Mouse (Mus musculus) ES-E14 (cell line): ENCODE measurements around the gene Tgfbr3.

Source experiments
- CHD2 ChIP-seq: IDR thresholded peaks from 2 replicates; pipeline ENCODE4 v1.6.1; 2014; ENCODE audit warnings: mild to moderate bottlenecking, low read depth, low read length, inconsistent platforms
- MAFK ChIP-seq: IDR thresholded peaks from 2 replicates; pipeline ENCODE4 v1.6.1; 2014; ENCODE audit warnings: mild to moderate bottlenecking, low read depth, low read length, inconsistent platforms; ENCODE audit not compliant: insufficient read depth

DNA sequence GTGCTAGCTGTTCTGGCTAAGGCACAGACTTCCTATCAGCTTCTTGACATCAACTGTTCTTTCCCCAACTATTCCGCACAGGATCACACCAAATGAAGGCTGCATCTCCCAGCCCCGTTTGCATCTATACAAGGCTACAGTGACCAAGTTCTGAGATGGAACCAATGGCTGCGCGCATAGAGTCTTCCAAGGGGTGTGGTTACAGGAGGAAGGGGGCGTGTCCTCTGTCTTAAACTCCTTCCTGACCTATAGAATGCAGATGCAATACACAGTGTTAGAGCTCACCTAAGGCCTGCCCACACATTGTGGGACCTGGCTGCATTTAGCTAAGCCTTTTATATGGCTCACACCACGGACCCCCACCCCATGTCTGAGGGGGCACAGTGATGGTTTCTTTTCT lies 69.5 kb downstream of the Tgfbr3 start:
- TF ChIP-seq MAFK (no peak), CHD2 (no peak)
